Mouse (Mus musculus): ENCODE data around the gene Gemin8. TPM values are rescaled to one million over a fixed set of nuclear protein-coding genes. Genes with fewer than 3 reads are reported as not detected.

Gemin8 gene
- total RNA-seq, 2 experiments from 2014 or later = 0.97 to 1.3 TPM

DNA sequence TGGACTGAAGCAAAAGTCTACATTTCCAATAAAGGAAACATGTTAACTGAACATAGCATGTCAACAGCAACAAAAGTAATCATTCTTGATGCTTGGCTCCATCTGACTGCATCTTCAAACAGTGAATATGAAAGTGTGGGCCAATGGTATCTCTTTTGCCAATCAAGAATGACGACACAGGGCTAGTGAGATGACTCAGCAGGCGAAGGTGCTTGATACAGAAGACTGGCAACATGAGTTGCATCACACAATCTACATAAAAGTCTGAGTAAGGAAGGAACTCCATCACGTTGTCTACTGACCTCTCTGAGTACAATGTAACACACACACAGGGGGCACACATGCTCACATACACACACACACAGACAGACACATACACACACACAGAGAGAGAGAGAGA, 59.5 kb downstream of the Gemin8 start:
- DNase-seq (ENCODE audit: low spot score) = no peak

DNA sequence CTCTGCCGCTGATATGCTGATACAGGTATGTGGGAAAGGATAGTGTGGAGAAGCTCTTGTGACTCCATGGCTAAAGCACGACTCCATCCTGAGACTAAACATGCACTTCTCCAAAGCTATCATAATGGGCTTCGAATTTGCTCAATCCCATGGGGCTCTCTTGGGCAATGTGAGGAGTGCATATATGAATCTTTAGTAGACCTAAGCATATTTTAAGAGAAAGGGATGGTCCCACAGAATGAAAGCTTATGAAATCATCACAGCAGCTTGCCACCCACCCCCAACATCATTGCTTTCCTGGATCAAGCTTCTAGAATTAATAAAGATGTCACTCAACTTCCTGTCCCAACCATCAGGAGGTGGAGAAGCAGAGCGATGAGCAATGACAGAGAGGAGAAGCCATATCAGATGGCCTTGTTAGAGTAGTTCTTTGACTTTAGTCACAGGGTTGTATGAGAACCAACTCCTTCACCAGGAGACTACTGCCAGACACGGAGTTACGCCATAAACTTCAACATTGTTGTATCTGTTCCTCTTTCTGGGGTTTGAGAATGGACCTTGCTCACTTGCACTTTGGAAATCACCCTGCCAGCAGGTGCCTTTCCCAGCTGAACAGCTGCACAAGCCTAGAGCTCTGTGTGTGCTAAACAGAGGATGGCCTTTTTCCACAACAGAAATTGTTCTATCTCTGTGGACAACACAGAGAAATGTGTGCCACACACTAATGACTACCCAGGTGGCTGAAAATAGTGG, 60.4 kb downstream of the Gemin8 start:
- DNase-seq (ENCODE audit: low spot score) = no peak

DNA sequence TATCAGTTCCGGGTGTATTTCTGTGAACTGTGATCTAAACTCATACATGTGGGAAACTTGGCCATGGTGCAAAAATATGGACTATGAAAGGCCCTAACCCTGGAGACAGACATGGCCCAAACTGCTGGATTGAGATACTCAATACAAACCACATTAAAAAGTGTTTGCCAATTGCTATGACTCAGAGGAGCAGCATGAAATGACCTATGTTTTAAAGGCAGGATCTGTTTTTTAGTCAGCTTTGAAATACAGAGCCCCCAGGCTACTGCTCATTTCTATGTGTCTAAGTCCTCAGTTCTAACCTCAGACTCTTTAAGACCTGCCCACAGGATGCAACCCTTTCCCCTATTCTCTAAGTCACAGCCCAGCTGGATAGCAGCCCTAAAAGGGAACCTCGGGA, 65.9 kb downstream of the Gemin8 start:
- no peak for DNase-seq (ENCODE audit: low spot score)

DNA sequence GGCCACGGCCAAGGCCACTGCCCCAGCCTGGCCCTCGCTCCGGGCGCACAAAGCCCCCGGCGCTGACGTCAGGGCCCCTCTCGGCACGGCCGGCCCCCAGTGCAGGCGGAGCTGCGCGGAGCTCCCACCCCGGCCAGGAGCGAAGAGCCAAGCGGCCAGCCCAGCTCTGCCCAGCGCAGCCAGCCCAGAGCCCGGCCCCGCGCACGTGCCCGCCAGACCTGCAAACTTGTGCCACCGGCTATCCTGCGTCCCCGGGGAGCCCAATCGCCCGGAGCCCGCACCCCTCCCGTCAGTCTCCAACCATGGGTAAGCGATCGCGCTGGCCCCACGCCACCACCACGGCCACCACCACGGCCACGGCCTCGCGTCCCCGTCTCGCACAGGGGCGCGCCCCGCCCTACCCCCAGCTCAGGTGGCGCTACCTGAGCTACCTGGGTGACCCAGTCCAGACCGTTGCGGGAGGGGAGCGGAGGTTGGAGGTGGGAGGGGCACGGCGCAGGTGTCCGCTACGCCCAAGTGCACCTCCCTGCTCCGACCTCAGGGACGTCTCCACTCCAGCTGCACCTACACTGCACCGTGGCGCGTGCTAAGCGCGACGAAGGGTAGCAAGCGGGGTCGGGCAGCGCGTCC, 68.7 kb downstream of the Gemin8 start, which contains the start of gene Gpm6b:
Gpm6b (plus strand) TSS at position 81 of the 630 bp plus-strand sequence.
- no peak for DNase-seq (ENCODE audit: low spot score)

DNA sequence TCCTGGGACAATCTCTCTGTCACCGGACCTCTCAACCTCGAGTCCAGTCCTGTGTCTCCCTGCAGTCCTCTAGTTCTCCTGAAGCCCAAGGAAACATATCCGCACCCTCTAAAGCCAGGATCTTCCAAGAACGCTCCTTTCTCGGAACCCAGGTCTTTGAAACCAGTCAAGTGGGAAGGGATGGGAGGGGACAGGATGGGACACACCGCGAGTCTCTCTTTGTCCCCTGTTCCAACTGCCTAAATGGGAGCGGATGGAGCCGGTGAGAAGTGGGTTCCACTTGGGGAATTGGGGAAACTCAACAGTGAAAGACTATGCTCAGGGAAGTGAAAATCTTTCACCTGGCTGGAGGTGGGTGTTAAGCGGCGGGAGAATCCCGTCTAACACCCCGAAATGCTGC, 69.3 kb downstream of the Gemin8 start:
- no peak for DNase-seq (ENCODE audit: low spot score)

Other genes starting within 250 kb of the Gemin8 start
- gene Gpm6b, start 68.5 kb downstream of the Gemin8 start, total RNA-seq (2021) = 1 to 10 TPM; 3.5 to 4.2 TPM